Mouse (Mus musculus) liver, embryonic 16.5 days (tissue): ENCODE results near the gene Asl. TPM values are rescaled to one million over a fixed set of nuclear protein-coding genes. Genes with fewer than 3 reads are reported as not detected.

Source experiments
- ATAC-seq: fragments of 200-750 bp; cut with Nextera tagmentation; 2 replicates; pipeline ENCODE4 v1.8.0; 2017; ENCODE audit warnings: low read depth, mild to moderate bottlenecking, moderate number of reproducible peaks, moderate library complexity
- H3K27ac ChIP-seq: fragments of 300-500 bp; sonication (generic); 2 replicates; pipeline ENCODE4 v1.5.1; 2014; ENCODE audit warnings: mild to moderate bottlenecking, low read length
- H3K27me3 ChIP-seq: fragments of 300-500 bp; sonication (generic); 2 replicates; pipeline ENCODE4 v1.6.1; 2014; ENCODE audit warnings: low read depth, low read length, mixed read lengths; ENCODE audit not compliant: control insufficient read depth, insufficient read depth
- H3K36me3 ChIP-seq: fragments of 300-500 bp; sonication (generic); 2 replicates; pipeline ENCODE4 v1.6.1; 2014; ENCODE audit warnings: mild to moderate bottlenecking; ENCODE audit not compliant: control insufficient read depth, insufficient read depth
- H3K4me1 ChIP-seq: fragments of 300-500 bp; sonication (generic); 2 replicates; pipeline ENCODE4 v1.6.1; 2014; ENCODE audit warnings: low read depth, low read length, mixed read lengths; ENCODE audit not compliant: control insufficient read depth
- H3K4me2 ChIP-seq: fragments of 300-500 bp; sonication (generic); 2 replicates; pipeline ENCODE4 v1.6.1; 2014; ENCODE audit warnings: low read depth, low read length, mixed read lengths
- H3K4me3 ChIP-seq: fragments of 300-500 bp; sonication (generic); 2 replicates; pipeline ENCODE4 v1.5.1; 2014; ENCODE audit warnings: low read depth, mild to moderate bottlenecking, low read length
- H3K9ac ChIP-seq: fragments of 300-500 bp; sonication (generic); 2 replicates; pipeline ENCODE4 v1.6.1; 2014; ENCODE audit warnings: low read depth, low read length
- H3K9me3 ChIP-seq: fragments of 300-500 bp; sonication (generic); replicated peaks from 2 replicates; pipeline ENCODE4 v1.6.1; 2016; ENCODE audit warnings: low read length; ENCODE audit not compliant: control insufficient read depth
- WGBS: fragments of 180-500 bp; shearing (Covaris S2); extraction: QIAGEN DNeasy Blood & Tissue Kit; methylation state at CpG from one replicate; pipeline ENCODE4 v1.1.7; 2014; ENCODE audit not compliant: insufficient replicate concordance; 5-methylcytosine and 5-hydroxymethylcytosine counted together
- polyA plus RNA-seq: library from polyadenylated mRNA; unstranded; fragments of >200 nt; fragmentation: Nextera tagmentation; extraction: Ambion mirVana; gene quantifications from 2 replicates; pipeline ENCODE4 v1.2.1, GENCODE M21; 2015

The Asl gene
- polyA plus RNA-seq, 1 experiment from 2014 or later, result 65.8 TPM

DNA sequence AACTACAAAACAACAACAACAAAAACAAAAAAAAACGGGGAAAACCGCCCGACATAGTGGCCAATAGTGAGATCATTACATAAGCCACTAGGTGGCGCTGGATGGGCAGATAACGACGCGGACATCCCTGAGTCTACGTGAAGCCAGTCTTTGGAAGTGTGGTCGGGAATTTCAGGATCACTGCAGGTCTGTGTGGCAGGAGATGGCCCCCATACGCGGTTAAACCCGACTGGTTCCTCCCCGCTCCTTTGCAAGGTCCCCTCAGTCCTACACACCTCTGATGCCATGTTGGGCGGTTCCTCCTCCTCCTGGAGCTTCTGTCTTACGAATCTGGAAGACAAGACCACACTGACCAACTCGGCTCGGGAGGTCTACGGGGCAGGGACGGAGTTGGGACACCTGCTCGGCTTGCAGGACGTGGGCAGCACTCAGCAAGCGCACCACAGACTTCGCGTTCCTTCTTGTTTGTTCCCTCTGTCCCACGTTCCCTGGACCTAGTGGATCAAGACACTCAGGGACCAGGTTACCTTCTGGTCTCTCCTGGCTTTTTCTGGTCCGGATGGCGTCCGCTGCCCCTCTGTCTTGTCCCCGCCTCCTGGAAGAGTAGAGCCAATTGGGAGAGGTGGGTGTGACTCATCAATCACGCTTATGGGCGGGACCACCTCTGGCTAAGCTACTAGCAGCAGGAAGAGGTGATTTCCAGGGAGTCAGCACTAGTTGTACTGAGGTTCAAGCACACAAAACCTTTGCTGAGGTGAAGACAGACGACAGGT, 5.1 kb downstream of the Asl start:
- Histone ChIP-seq H3K27me3 (no peaks in the 10 kb centered on the region; the same call in 1 of the 2 replicates), H3K4me2 (peak overlapping the region; percentile 87), H3K4me3 (peak overlapping the region; percentile 75), H3K9ac (peak overlapping the region; percentile 76), H3K9me3 (no peaks in the 10 kb centered on the region), H3K36me3 (no peaks in the 10 kb centered on the region), H3K4me1 (peaks cover 25% of the 10 kb centered on the region), H3K27ac (peak overlapping the region; percentile 92)
- ATAC-seq, result peak; percentile 92
- under 1% methylated on average over 32 of the region's 32 CpGs for WGBS

DNA sequence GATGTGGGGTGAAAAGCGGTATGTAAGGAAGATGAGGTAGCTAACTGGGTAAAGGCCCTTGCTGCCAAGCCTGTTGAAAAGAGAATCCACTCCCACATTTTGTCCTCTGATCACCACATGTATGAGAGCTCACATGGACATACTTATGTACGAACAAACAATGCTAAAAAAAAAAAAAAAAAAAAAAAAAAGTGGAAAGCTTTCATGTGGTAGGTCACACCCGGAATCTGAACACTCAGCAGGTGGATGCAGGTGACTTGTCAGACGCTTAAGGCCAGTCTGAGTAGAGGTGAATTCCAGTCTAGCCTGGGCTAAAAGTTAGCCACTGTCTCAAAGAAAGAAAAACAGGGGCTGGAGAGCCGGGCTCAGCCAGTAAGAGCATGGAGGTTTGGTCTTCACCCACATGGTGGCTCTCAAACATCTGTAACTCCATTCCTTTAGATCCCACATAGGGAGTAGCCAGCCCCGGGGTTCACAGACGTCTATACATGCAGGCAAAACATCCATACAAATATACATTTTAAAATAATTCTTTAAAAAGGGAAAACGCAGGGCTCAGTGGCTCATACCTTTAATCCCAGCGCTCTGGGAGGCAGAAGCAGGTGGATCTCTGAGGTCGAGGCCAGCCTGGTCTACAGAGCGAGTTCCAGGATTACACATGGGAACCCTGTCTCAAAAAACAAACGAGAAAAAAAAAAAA, 5.8 kb downstream of the Asl start:
- H3K36me3 ChIP-seq, result no peaks in the 10 kb centered on the region
- WGBS, result 31% methylated on average over 12 of the region's 12 CpGs
- H3K9me3 ChIP-seq, result no peaks in the 10 kb centered on the region
- no peak for ATAC-seq
- peak overlapping the region; percentile 76 for H3K9ac ChIP-seq
- peaks cover 25% of the 10 kb centered on the region for H3K4me1 ChIP-seq
- no peaks in the 10 kb centered on the region; the same call in 1 of the 2 replicates for H3K27me3 ChIP-seq
- H3K27ac ChIP-seq, result peak overlapping the region; percentile 92
- H3K4me2 ChIP-seq, result peak overlapping the region; percentile 87
- H3K4me3 ChIP-seq, result peak overlapping the region; percentile 75

DNA sequence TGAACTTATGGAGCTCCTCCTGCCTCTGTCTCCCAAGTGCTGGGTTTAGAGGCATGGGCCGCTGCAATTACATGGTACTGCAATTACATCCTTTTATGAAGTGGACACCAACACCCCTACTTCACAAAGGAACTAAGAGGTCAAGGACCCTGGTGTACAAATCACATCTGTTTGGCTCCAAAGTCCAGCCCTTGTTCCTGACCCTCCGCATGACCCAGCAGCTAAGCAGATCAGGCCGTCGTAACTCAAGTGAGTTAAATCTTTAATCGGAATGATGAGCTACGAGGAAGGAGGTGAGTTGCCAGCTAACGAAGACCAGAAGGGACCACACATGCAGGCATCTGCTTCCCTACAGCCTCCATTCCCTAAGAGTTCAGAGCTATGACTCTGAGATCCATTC, 6.7 kb downstream of the Asl start:
- Histone ChIP-seq H3K4me1 (peaks cover 25% of the 10 kb centered on the region), H3K4me3 (peak overlapping the region; percentile 75), H3K27me3 (no peaks in the 10 kb centered on the region; the same call in 1 of the 2 replicates), H3K27ac (peak overlapping the region; percentile 51), H3K4me2 (peak overlapping the region; percentile 87), H3K36me3 (no peaks in the 10 kb centered on the region), H3K9ac (0 out of 2 replicates have a peak overlapping the region, but pooled peaks have one; percentile 5), H3K9me3 (no peaks in the 10 kb centered on the region)
- 75% methylated on average over 7 of the region's 7 CpGs for WGBS
- ATAC-seq, result no peak

DNA sequence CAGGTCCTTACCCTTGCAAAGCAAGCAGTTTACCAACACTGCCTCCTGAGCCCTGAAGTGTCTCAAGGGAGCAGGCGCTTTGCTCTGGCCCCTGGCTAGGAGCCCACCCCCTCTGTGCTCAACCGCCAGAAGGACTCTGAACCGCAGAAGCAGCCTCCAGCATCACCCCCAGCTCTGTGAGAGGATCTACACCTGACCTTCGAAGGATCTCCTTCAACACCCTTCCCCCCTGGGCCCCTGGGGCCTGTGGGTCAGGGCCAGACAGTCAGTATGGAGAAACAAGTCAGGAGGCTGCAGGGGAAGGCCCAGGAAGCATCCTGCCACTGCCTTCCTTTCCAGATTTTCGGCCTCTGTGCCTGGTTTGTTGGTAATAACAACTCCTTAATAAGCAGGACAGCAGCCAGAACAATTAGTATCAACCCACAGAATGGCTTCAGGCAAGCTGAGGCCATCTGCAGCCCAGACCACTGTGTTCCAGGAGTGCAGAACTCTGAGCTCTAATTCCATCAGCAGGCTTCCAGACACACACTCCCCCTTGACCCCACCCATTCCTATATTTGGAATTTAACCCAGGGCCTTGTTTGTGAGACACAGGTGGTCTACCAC, 7.6 kb downstream of the Asl start:
- H3K27me3 ChIP-seq, result no peaks in the 10 kb centered on the region
- no peak overlapping the region for H3K4me3 ChIP-seq
- H3K4me1 ChIP-seq, result peaks cover 25% of the 10 kb centered on the region
- H3K27ac ChIP-seq, result no peak overlapping the region
- no peaks in the 10 kb centered on the region for H3K9me3 ChIP-seq
- H3K4me2 ChIP-seq, result no peak overlapping the region; the same call in 1 of the 2 replicates
- WGBS, result 56% methylated on average over 5 of the region's 5 CpGs
- ATAC-seq, result no peak
- H3K36me3 ChIP-seq, result 0 out of 2 replicates have a peak, but pooled peaks cover under 1% of the 10 kb centered on the region
- 0 out of 2 replicates have a peak overlapping the region, but pooled peaks have one; percentile 19 for H3K9ac ChIP-seq

DNA sequence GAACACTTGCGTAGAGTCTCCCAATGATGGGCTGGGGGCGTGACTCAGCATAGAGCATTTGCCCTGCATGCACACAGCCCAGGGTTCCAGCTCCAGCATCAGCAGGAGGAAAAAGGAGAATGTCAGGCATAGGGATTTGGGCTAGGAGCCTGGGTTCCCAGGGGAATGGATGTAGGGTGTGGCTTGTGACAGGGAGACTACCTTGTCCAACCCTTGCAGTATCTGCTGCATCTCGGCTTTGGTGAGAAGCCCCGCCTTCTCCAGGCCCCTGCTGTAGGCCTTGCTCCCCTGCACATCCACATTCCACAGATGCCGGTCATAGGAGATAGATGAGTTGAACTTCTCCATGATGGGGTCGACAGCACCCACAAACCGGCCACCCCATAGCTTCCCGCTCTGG, 9.6 kb downstream of the Asl start:
- ATAC-seq, result no peak
- 71% methylated on average over 8 of the region's 8 CpGs for WGBS
- H3K36me3 ChIP-seq, result peaks cover 9% of the 10 kb centered on the region; the same call in 1 of the 2 replicates
- H3K9me3 ChIP-seq, result no peaks in the 10 kb centered on the region
- no peak overlapping the region for H3K27ac ChIP-seq
- no peak overlapping the region for H3K9ac ChIP-seq
- no peak overlapping the region for H3K4me3 ChIP-seq
- H3K4me2 ChIP-seq, result no peak overlapping the region
- H3K4me1 ChIP-seq, result peaks cover 24% of the 10 kb centered on the region
- no peaks in the 10 kb centered on the region for H3K27me3 ChIP-seq

DNA sequence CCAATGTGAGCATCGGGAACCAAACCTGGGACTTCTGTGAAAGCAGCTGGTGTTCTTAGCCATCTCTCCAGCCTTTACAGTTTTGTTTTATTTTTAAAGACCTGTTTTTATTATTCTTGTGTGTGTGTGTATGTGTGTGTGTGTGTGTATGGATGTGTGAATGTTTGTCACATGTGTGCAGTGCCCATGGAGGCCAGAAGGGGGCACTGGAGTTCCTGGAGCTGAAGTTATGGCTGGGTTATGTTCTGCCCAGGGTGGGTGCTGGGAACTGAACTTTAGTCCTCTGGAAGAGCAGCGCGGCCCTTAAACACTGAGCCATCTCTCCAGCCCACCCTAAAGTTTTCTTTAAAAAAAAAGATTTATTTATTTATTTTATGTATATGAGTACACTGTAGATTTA, 13.9 kb downstream of the Asl start:
- Histone ChIP-seq H3K4me1 (no peaks in the 10 kb centered on the region), H3K36me3 (peaks cover 20% of the 10 kb centered on the region), H3K9me3 (peaks cover 8% of the 10 kb centered on the region), H3K4me2 (no peak overlapping the region), H3K4me3 (no peak overlapping the region), H3K9ac (no peak overlapping the region), H3K27ac (no peak overlapping the region), H3K27me3 (no peaks in the 10 kb centered on the region)
- no peak for ATAC-seq
- WGBS, result 94% methylated on average over 3 of the region's 3 CpGs

DNA sequence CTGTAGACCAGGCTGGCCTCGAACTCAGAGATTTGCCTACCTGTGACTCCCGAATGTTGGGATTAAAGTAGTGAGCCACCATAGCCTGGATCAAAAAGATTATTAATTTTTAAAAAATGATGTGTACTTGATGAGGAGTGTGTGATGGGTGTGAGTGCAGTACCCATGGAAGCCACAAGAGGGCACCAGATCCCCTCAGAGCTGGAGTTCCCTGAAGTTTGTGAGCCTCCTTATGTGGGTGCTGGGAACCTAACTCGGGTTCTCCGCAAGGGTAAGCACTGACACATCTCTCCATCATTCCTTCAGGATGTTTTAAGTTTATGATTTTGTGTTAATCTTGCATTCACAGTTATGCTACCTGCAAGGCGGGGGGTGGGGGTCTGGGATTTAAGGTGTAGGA, 18.1 kb downstream of the Asl start:
- ATAC-seq, result no peak
- H3K36me3 ChIP-seq, result peaks cover 16% of the 10 kb centered on the region
- H3K27me3 ChIP-seq, result no peaks in the 10 kb centered on the region
- H3K9me3 ChIP-seq, result peaks cover 8% of the 10 kb centered on the region
- H3K9ac ChIP-seq, result no peak overlapping the region
- H3K27ac ChIP-seq, result no peak overlapping the region
- no peak overlapping the region for H3K4me2 ChIP-seq
- no peak overlapping the region for H3K4me3 ChIP-seq
- H3K4me1 ChIP-seq, result no peaks in the 10 kb centered on the region
- 82% methylated on average over 5 of the region's 5 CpGs for WGBS

DNA sequence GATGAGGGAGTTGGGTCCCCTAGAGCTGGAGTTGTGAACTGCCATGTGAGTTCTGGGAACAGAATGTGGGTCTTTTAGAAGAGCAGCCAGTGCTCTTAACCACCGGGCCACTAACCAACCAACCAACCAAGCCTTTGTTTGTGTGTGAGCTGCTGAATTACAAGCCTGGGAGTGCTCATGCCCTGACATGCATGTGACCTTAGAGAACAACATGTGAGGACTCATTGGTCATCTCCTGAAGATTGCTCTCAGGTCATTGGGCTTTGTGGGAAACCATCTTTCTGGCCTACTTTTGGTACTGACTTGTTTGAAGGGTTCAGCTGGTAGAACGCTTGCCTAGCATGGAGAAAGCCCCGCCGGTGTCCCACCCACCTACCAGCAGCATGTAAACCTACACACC, 19.3 kb downstream of the Asl start:
- Histone ChIP-seq H3K4me1 (no peaks in the 10 kb centered on the region), H3K36me3 (peaks cover 12% of the 10 kb centered on the region), H3K27ac (no peak overlapping the region), H3K27me3 (no peaks in the 10 kb centered on the region), H3K9ac (no peak overlapping the region), H3K4me2 (no peak overlapping the region), H3K9me3 (peaks cover 8% of the 10 kb centered on the region), H3K4me3 (no peak overlapping the region)
- WGBS, result 89% methylated on average over 4 of the region's 4 CpGs
- ATAC-seq, result no peak
